Mouse (Mus musculus) liver, embryonic 18 days (tissue): ENCODE data around the gene Cept1. TPM values are rescaled to one million over a fixed set of nuclear protein-coding genes. Genes with fewer than 3 reads are reported as not detected.

ENCODE experiments used
- polyA plus RNA-seq: library from polyadenylated mRNA; depleted of rRNA; stranded (reverse); fragments of >200 nt; gene quantifications from 2 replicates; pipeline ENCODE4 v1.2.3, GENCODE M21; 2012; rRNA removed

Cept1 gene
- polyA plus RNA-seq: 30.5 and 31.4 TPM in 2 replicates

GRCm38 (mm10) chr3:106547171-106547923 lies at the start of gene Cept1, which contains the start of gene Dram2:
Gene Cept1, minus strand, starts transcription at chr3:106547802.
Gene Dram2, plus strand, starts transcription at chr3:106547798.

GRCm38 (mm10) chr3:106482281-106483081 lies 65.1 kb downstream of the Cept1 start, which contains the start of gene Dennd2d:
Gene Dennd2d, plus strand, starts transcription at chr3:106482405.

Other genes starting within 250 kb of the Cept1 start
- gene Chil6, start 141.6 kb downstream of the Cept1 start, polyA plus RNA-seq: 0.03 and 0.04 TPM in 2 replicates
- 5.7 and 6.3 TPM in 2 replicates for gene Dennd2d, start 65.4 kb downstream of the Cept1 start, polyA plus RNA-seq
- gene Dram2, start within 50 bp of the Cept1 start, polyA plus RNA-seq: 47.0 and 56.6 TPM in 2 replicates
- 4.8 and 4.9 TPM in 2 replicates for gene Lrif1, start 137.2 kb upstream of the Cept1 start, polyA plus RNA-seq
- 25.3 and 27.2 TPM in 2 replicates for gene Cd53, start 242.3 kb upstream of the Cept1 start, polyA plus RNA-seq